Mouse (Mus musculus) G1E (cell line): ENCODE data around the gene Map7. TPM values are rescaled to one million over a fixed set of nuclear protein-coding genes. Genes with fewer than 3 reads are reported as not detected.

Experiments
- ATAC-seq: 2 replicates; pipeline ENCODE4 v1.8.0; 2016; ENCODE audit warnings: mild to moderate bottlenecking; ENCODE audit not compliant: insufficient number of reproducible peaks, poor library complexity, low FRiP score, severe bottlenecking; ENCODE audit errors: extremely low read depth
- DNase-seq: peaks from one replicate; pipeline ENCODE4 v3.0.0; 2012; ENCODE audit warnings: low spot score
- H3K27me3 ChIP-seq: 2 replicates; pipeline ENCODE4 v1.6.1; 2012; ENCODE audit warnings: mild to moderate bottlenecking, low read length, inconsistent platforms; ENCODE audit not compliant: insufficient read depth
- H3K36me3 ChIP-seq: replicated peaks from 2 replicates; pipeline ENCODE3; 2012; ENCODE audit warnings: mild to moderate bottlenecking, inconsistent platforms
- H3K4me1 ChIP-seq: 2 replicates; pipeline ENCODE4 v1.6.1; 2012; ENCODE audit warnings: low read depth, low read length, inconsistent platforms, mixed read lengths; ENCODE audit not compliant: insufficient read depth
- H3K4me3 ChIP-seq: 2 replicates; pipeline ENCODE4 v1.5.1; 2012; ENCODE audit warnings: low read depth, mild to moderate bottlenecking, inconsistent platforms, low read length, moderate library complexity, mixed read lengths
- H3K9me3 ChIP-seq: replicated peaks from 2 replicates; pipeline ENCODE4 v1.6.1; 2012; ENCODE audit warnings: inconsistent platforms
- CTCF ChIP-seq: IDR thresholded peaks from 2 replicates; pipeline ENCODE4 v1.5.1; 2012; ENCODE audit warnings: low read depth, low read length, inconsistent platforms, mixed read lengths
- GATA1 ChIP-seq: IDR thresholded peaks from 2 replicates; pipeline ENCODE4 v1.6.1; 2012; ENCODE audit warnings: borderline replicate concordance, low read length, inconsistent platforms, mixed read lengths
- GATA2 ChIP-seq: IDR thresholded peaks from 2 replicates; pipeline ENCODE4 v1.6.1; 2012; ENCODE audit warnings: low read depth, low read length, inconsistent platforms, borderline replicate concordance
- POLR2AphosphoS5 ChIP-seq: IDR thresholded peaks from 2 replicates; pipeline ENCODE4 v1.6.1; 2012; ENCODE audit warnings: low read depth, low read length, inconsistent platforms; ENCODE audit not compliant: insufficient replicate concordance
- TAL1 ChIP-seq: conservative IDR thresholded peaks from 2 replicates; pipeline ENCODE4 v1.6.1; 2012; ENCODE audit warnings: low read depth, low read length, inconsistent platforms, mixed read lengths
- polyA plus RNA-seq: library from polyadenylated mRNA; stranded (reverse); fragments of >175 nt; gene quantifications from 2 replicates; pipeline ENCODE4 v1.2.3, GENCODE M21; 2012
- total RNA-seq, 2 experiments: library from RNA; stranded (forward) in 1 of 2; stranded (reverse) in 1 of 2; fragments of 200-1000 nt in 1 of 2; fragments of >200 nt in 1 of 2; fragmentation: Nextera tagmentation in 1 of 2; gene quantifications; 2 replicates each; pipeline ENCODE4 v1.2.3; 2014 to 2017

The Map7 gene
- total and polyA plus RNA-seq, 3 experiments = 2.5 to 2.6 TPM; not detected in 1

DNA sequence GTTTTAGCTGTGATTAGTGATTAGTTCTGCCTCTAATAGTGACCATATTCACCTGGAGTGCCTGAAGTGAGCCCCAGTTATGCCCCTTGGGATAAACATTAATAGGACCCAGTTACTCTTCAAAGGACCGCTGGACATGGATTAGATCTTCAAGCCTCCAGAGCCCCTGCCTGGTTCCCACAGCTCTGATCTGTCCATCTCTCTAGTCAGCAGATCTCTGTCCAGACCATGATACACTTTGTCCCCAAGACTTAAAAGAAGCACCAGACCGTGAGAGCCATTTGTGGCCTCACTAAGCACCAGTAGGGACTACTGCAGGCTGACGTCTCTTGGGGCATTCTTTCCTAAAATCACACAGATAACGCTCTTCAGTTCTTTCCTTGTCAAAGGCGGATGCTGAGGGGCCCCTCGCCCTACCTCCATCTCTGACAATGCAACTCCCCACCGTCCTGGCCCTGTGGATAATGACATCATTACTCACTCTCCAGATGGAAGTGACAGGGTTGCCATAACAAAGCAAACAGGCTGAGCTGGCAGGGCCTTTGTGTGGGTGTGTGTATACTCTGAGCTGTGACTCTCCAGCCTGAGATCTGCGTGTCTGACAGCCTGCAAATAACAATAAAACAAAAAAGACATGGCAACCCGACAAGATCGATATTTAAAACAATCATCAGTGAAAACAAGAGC is 137.2 kb downstream of the Map7 start:
- DNase-seq (no peak), ATAC-seq (no peak)
- no peak overlapping the region for H3K4me3 ChIP-seq
- H3K9me3 ChIP-seq = no peaks in the 10 kb centered on the region
- no peak for TF ChIP-seq POLR2AphosphoS5
- no peak for TF ChIP-seq TAL1
- no peak for TF ChIP-seq CTCF
- no peak for TF ChIP-seq GATA2
- TF ChIP-seq GATA1 = no peak
- H3K27me3 ChIP-seq = peaks cover 9% of the 10 kb centered on the region; the same call in 1 of the 2 replicates
- H3K36me3 ChIP-seq = no peaks in the 10 kb centered on the region
- H3K4me1 ChIP-seq = peaks cover 12% of the 10 kb centered on the region

DNA sequence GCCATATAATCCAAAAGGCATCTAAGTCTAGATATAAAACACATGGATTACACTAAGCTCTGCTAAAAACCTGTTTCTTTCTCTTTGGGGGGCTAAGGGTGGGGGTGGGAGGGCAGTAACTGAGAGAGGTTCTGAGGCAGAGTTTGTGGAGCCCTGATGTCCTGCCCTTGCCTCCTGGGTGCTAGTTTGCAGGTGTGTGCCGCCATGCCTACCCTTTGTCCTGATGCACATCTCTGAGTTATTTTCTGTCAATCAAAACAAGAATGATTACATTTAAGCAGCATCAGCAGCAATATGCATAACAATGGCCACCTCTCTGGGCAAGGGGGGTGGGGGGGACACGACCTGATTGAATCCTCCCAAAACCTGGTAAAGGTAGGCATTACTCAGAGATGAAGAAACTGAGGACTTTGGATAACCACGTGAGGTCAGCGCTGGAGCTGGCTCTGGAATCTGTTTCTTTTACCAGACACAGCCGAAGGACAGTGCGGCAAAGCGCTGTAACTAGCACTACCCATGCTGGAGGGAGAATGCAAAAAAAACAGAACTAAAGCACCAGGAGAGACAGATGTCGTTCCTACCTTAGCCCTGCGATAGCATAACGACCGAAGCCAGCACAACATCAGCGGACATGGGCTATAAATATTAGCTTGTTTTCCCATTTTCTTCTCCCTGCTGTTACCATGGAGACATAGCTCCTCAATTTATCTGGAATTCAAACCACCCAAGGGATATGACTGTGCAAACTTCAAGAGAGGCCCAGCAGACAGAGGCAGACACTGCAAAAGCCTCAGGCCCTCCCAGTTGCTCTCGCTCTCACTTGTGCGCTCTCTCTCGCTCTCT is 137.9 kb downstream of the Map7 start:
- Histone ChIP-seq H3K36me3 (no peaks in the 10 kb centered on the region), H3K4me1 (peaks cover 18% of the 10 kb centered on the region), H3K9me3 (no peaks in the 10 kb centered on the region), H3K4me3 (no peak overlapping the region), H3K27me3 (peaks cover 5% of the 10 kb centered on the region; the same call in 1 of the 2 replicates)
- ATAC-seq (no peak), DNase-seq (no peak)
- TF ChIP-seq TAL1 = no peak
- TF ChIP-seq GATA2 = no peak
- no peak for TF ChIP-seq CTCF
- TF ChIP-seq POLR2AphosphoS5 = no peak
- TF ChIP-seq GATA1 = no peak

DNA sequence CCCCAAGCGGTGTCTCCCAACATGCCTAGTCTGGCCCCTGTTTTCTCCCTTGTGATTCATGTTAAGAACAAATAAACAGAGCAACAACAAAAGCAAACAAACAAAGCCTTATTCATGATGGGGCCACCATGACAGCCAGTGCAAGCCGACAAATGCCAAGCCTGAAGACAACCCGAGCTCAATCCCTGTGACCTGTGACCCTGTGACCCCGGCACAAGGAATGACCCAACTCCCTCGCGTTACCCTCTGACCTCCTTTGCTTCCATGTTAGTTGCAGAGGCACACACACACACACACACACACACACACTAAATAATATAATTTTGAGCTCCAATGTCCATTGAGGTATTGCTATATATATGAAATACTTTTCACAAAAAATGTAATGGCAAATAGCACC is 139.1 kb downstream of the Map7 start:
- H3K4me1 ChIP-seq = peaks cover 18% of the 10 kb centered on the region
- no peaks in the 10 kb centered on the region for H3K9me3 ChIP-seq
- H3K36me3 ChIP-seq = no peaks in the 10 kb centered on the region
- TF ChIP-seq GATA2 (no peak), POLR2AphosphoS5 (no peak)
- ATAC-seq (no peak), DNase-seq (no peak)
- peaks cover 3% of the 10 kb centered on the region; the same call in 1 of the 2 replicates for H3K27me3 ChIP-seq
- no peak overlapping the region for H3K4me3 ChIP-seq

DNA sequence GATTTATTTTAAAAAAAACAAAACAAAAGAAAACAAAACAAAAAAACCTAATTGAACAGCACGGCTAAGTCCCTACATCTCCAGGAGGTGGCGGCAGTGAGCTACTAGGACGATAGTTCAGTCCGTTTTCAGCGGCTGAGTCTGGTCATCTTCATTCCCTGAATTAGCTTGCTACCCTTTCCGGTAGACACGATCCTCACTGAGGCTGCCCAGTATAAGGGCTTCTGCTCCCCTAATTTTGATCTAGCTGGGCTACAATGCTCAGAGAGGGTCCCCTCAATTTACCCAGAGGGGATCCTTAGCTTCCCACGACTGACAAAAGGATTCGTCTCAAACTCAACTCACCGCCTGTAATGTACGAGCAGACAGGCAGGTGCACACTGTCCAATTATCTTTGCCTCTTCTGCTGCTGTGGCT is 142.2 kb downstream of the Map7 start:
- no peak; the same call in 1 of the 2 replicates for ATAC-seq

DNA sequence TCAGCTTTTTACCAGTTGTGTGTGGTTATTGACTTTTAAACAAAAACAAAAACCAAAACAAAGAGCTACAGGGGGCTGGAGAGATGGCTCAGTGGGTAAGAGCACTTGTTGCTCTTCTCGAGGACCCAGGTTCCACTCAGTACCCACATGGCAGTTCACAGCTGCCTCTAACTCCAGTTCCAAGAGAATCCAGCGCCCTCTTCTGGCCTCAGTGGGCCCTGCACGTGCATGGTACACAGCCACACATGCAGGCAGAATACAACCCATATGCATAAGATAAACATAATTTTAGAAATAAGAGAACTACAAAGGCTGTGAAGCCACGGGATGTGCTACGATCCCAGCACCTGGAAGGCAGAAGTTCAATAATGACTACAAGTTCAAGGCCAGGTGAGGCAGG is 147.7 kb downstream of the Map7 start:
- H3K36me3 ChIP-seq = no peaks in the 10 kb centered on the region
- DNase-seq = no peak
- H3K9me3 ChIP-seq = 0 out of 2 replicates have a peak, but pooled peaks cover 2% of the 10 kb centered on the region
- peaks cover 11% of the 10 kb centered on the region for H3K27me3 ChIP-seq
- H3K4me3 ChIP-seq = no peak overlapping the region
- no peak for ATAC-seq
- TF ChIP-seq GATA2 = no peak
- no peak for TF ChIP-seq GATA1
- no peak for TF ChIP-seq POLR2AphosphoS5
- no peak for TF ChIP-seq CTCF
- no peak for TF ChIP-seq TAL1
- H3K4me1 ChIP-seq = peaks cover under 1% of the 10 kb centered on the region; the same call in 1 of the 2 replicates

More for the DNA sequence above, 142.2 kb downstream of the Map7 start:
- Histone ChIP-seq H3K4me3 (peak overlapping the region; percentile 29; the same call in 1 of the 2 replicates), H3K9me3 (0 out of 2 replicates have a peak, but pooled peaks cover 2% of the 10 kb centered on the region), H3K4me1 (peaks cover 15% of the 10 kb centered on the region), H3K27me3 (peaks cover 3% of the 10 kb centered on the region; the same call in 1 of the 2 replicates), H3K36me3 (no peaks in the 10 kb centered on the region)
- TF ChIP-seq CTCF (peak; percentile 85), GATA2 (no peak)
- peak; percentile 44 for DNase-seq

DNA sequence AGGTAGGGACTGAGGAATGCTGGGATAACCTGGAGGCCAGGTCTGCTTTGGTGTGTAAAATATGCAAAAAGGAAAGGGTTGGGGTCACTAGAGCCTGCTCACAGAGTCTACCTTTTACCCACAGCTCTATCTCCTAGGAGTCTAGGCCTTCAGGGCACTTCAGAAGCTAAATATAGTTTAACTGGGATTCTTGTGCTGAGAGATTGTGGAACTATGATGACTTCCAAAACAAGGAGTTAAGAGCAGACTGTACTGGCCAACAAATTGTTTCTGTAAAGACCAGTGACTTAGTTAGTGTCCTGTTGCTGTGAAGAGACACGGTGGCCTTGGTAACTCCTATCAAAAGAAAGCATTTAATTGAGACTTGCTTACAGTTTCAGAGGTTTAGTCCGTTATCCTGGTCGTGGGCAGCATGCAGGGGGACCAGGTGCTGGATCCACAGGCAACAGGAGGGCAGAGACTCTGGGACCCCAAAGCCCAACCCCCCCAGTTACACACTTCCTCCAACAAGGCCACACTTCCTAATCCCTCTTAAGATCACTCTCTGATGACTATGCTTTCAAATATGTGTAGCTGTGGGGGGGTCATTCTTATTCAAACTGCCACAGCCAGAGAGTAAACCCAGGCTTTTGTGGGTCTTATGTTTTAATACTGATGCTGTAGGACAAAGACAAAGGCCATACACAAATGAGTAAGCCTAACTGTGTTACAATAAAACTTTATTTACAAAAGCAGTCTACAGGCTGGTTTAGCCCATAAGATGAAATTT is 150.1 kb downstream of the Map7 start:
- TF ChIP-seq GATA1 (no peak), TAL1 (no peak), GATA2 (no peak)
- Histone ChIP-seq H3K4me3 (no peak overlapping the region), H3K9me3 (0 out of 2 replicates have a peak, but pooled peaks cover 2% of the 10 kb centered on the region), H3K4me1 (no peaks in the 10 kb centered on the region), H3K27me3 (peaks cover 13% of the 10 kb centered on the region), H3K36me3 (no peaks in the 10 kb centered on the region)
- DNase-seq (no peak), ATAC-seq (no peak)
